Mouse (Mus musculus): ENCODE results near the gene Cxcl2. TPM values are rescaled to one million over a fixed set of nuclear protein-coding genes. Genes with fewer than 3 reads are reported as not detected.

The Cxcl2 gene
- not detected for total RNA-seq (2021)

DNA sequence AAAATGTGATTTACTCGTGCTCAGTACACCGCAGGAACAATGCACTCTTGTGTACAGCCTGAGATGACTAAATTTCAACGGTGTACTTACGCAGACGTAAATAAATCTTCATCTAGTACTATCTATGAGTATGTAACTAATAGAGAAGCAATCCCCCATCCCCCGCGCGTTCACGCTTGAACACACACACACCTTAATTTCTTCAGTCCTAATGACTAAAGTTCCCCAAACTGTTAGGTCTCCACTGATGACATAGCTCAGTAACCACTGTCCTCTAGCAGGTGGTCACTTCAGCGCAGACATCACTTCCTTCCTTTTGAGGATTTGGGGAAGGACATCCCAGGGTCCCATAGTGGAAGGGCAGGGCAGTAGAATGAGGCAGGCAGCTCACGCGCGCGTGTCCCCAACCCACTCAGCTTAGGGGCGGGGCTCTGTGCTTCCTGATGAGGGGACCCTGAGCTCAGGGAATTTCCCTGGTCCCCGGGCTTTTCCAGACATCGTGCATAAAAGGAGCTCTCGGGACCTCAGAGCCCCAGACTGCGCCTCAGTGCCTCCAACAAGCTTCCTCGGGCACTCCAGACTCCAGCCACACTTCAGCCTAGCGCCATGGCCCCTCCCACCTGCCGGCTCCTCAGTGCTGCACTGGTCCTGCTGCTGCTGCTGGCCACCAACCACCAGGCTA, at the start of gene Cxcl2:
Gene Cxcl2, plus strand, starts transcription at position 533 of the 682 bp plus-strand sequence.
- no peak for DNase-seq (ENCODE audit: extremely low spot score in 1 of 2, low spot score in 1 of 2)

DNA sequence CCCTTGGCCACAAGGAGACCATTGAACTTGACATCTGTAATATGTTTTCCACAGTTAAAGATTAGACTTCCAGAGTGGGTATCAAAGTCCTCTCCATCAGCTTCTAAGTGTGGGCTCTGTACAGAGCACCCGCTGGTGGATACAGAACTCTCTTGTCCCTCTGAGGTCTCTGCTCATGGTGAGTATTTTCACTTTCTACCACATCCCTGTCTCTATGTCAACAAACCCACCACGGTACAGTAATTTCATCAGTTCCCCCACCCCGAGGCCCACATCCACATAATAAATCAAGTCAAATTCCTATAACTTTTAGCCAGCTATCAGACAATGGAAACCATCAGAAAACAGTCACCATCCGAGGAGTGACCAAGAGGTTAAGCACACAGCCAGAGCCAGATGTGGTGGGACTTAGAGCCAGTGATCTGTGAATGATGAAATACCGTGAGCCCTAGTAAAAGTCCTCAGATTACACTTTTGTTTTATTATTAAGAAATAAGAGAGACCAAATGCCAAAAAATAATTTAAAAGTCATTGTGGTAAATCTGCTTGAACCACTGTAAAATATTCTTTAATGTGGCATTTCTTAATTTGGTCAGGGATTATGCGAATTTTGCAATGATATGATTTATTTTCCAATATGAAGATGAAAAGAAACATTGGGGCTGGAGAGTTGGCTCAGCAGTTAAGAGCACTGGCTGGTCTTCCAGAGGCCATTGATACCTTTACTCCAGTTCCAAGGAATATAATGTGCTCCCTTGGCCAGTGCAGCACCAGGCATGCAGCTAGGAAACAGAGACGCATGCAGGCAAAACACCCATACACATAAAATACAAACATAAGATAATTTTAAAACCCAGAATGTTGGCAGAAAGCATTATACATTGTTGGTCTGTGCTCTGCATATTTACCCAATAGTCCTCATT, 48.1 kb upstream of the Cxcl2 start:
- DNase-seq (ENCODE audit: extremely low spot score in 1 of 2, low spot score in 1 of 2) = no peak

DNA sequence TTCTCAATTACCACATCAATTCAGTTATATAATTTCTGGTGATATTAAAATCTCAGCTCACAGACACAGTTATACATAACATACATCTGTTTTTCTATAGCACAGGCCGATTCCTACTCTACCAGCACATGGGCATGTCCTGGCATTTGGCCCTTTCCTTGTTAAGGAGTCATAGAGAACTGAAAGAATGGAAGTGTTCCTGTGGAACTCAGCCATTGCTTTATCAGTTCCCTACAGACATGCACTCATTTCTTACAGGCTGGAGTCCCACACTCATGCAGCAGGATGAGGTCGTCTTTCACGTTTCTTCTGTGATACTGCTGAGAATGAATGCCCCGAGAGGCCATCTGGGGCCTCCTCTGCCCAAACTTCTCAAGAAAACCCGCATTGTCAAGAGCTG, 46.2 kb upstream of the Cxcl2 start:
- DNase-seq (ENCODE audit: extremely low spot score in 1 of 2, low spot score in 1 of 2) = no peak

DNA sequence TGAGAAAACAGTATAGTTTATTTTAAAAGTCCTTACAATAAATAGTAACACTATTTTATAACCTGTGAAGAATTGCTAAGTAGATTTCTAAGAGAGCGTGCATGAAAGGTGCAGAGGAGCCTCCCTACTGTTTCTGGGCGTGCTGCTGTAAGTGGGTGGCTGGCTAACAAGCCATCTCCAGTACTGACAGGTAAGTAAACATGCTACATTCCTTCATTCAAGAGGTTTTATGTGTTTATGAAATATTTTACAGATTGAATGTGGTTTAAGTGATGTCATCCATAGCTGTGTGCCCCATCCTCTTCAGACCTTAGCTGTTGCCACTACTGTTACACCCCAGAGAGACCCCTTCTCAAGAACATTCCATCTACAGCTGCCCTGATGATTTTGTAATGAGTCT, 45.2 kb upstream of the Cxcl2 start:
- DNase-seq (ENCODE audit: extremely low spot score in 1 of 2, low spot score in 1 of 2) = no peak

DNA sequence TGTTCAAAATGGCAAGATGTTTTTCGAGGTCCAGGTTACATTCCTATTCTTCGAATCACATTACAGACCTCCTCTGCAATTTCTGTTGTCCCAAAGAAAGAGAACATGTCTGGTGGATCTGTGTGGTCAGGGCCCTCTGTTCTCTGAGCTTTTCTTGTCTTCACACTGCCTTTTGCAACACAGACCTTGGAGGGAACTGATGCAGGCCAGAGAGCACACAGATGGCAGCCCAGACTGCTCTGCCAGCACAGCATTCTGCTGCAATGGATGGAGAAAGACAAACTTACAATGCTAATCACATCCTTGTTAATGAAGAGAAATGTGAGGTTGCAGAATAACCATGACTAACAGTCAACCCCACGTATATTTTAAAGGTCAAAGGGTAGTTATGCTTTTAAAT, 44.6 kb upstream of the Cxcl2 start:
- DNase-seq (ENCODE audit: extremely low spot score in 1 of 2, low spot score in 1 of 2) = no peak

DNA sequence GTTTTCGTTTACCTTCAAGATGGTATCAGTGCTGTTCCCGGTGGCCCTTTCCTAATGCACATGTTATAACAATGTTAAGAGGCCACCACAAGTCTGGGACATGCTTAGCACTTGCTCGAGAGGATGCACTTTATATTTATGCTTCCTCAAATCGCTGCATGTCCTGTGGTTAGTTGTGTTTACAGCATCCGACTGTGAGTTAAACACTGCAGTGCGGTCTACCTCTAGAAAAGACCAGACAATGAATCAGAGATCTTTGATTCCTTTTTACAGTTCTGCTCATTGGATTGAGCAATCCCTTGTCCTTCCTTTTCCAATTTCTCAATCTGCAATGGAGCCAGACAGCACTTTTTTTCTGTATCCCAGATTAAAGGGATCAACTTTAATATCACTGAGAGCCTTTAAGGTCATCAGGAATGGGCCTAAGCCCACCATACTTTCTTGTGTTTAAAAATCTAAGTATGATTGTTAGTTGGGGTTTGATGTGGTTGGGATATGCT, 41.7 kb upstream of the Cxcl2 start:
- DNase-seq (ENCODE audit: extremely low spot score in 1 of 2, low spot score in 1 of 2) = no peak

DNA sequence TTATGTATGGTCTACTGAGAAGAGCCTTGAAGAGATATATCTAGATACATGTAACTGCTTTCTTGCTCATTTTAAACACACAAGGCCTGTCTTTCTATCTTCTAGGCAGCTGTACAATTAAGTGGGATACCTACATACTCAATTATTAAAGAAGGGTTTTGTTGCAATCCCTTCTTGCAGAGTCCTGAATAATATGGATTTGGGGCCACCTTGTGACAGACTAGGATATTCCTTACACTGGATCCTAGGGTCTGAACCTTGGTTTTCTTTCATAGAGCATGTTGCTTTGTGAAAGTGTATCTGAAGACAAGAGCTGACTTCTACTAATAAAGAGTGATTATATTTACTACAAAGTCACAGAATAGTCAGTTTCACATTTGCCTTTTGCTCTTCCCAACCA, 36.9 kb upstream of the Cxcl2 start:
- DNase-seq (ENCODE audit: extremely low spot score in 1 of 2, low spot score in 1 of 2) = no peak

DNA sequence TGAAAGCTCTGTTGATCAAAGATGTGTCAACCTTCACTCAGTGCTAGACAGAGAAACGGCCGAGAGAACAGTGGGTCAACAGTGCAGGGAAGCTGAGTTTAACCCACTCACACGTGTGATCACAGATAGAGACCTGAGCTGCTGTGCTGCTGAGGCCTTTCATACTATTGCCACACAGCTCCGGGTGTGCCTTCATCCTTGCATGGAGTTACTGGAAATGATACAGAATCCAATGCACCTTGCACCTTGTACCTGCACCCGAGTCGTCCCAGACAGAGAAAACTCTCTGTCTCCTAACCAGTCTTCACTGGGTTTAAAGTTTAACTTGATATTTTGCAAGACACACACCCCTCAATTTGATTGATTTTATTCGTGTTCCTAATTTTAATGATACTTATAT, 31.3 kb upstream of the Cxcl2 start:
- DNase-seq (ENCODE audit: extremely low spot score in 1 of 2, low spot score in 1 of 2) = no peak

DNA sequence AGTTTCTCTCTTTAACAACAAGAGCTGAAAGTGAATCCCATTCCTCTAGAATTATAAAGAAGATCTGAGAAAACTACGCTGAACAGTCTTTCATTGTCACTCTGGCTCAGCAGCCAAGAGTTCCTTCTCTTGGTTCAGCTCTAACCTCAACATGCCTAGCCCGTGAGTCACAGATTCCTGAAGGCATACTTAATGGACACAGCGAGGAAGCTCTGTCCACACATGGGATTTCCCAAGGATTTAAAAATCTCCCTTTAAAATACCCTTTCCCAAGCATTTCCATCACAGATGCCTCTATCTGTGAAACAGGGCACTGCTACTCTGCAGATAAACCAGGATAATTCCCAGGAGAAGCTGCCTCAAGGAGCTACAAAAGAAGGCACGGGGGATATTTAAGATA, 27.6 kb upstream of the Cxcl2 start:
- no peak for DNase-seq (ENCODE audit: extremely low spot score in 1 of 2, low spot score in 1 of 2)

DNA sequence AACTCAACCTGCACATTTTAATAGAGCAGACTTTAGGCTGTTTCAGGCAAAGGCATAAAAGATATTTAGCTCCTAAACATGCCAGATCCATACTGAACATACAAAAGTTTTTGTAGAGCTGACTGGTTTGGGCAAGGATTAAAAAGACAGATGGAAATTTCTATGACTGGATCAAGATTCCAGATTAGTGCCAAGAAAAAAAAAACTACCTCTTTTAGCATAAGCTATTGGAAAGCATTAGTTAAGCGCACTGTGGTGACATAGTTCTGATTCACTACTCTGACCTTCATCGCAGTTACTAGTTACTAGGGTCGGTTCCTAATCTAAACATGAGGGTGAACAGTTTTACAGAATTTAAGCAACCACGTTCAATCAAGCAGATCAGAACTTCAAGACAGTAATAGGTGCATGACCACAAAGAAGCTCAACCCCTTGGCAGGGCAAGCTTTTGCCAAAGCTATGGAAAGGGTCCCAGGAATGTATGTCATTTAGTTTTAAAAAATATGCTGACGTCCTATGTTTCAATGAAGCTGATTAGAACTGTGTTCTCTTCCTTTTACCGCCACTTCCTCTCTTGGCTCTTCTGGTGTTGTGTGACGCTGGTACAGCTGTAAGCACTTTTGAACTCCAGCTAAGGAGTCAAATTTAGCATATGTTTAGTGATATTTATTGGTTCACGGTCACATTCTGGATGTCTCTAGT, 27.0 kb upstream of the Cxcl2 start:
- no peak for DNase-seq (ENCODE audit: extremely low spot score in 1 of 2, low spot score in 1 of 2)

DNA sequence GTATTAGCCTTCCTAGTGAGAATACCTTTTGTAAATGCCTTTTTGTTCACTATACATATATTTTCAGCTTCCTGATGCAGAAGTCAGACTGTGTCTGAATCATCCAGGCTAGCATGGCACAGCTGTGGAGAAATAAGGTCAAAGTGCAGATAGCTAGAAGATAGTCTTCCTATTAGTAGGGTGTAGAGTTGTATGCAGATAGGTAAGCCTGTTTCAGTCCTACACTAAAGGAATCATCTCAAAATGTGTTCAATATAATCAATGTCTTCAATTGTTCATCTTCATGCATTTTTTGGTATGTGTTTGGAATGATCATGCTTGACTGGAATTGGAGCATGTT, 26.5 kb upstream of the Cxcl2 start:
- no peak for DNase-seq (ENCODE audit: extremely low spot score in 1 of 2, low spot score in 1 of 2)

DNA sequence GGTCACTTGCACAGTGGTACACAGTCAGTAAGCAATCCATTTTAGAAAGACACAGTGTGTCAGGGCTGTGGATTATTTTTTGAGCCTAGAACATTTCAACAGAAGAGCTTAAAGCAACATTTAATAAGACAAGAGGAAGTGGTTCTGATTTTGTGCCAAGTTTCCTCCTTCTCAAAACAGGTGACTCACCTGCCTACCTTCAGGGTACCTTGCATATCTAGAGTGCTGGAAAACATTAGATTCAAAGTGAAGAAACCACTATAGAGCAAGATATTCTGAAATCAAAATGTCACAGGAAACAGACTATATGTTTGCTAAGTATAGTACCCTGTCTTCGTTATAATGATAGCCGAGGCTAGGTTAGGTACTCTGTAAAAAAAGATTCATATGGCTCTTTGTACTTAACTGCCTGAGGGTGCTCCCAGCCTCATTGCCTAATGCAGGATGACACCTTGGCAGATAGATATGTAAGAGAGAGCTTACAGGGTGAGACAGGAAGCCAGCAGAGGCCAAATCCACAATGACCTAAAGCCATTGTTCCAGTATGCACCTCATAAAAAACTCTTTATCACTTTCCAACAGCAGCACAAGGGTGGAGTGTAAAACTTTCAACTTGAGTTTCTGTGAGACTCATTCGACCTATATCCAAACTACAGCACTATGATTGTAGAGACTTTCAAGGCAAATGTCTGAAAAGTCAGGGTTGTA, 24.2 kb upstream of the Cxcl2 start:
- no peak for DNase-seq (ENCODE audit: extremely low spot score in 1 of 2, low spot score in 1 of 2)

DNA sequence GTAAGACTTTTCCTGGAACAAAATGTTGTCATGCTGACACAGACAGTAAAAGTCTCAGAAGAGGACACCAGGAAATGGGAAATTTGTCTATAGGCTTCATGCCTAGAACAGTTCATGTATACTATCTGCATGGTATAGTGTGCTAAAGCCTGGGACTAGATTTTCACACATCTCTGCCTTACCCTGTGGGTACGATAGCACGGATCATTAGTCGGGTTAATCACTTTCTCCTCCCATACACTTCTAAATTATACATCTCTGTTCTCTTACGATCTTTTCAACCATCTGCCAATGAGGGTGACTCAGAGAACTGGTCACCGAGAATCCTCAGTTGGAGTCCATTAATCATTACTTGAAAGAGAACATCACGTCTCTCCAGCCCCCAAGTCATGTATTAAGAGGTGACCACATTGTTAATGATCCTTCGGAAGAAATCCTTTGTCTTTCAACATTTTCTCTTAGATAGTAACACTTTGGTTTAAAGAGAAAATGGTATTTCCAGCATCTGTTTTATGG, 23.3 kb upstream of the Cxcl2 start:
- no peak for DNase-seq (ENCODE audit: extremely low spot score in 1 of 2, low spot score in 1 of 2)

DNA sequence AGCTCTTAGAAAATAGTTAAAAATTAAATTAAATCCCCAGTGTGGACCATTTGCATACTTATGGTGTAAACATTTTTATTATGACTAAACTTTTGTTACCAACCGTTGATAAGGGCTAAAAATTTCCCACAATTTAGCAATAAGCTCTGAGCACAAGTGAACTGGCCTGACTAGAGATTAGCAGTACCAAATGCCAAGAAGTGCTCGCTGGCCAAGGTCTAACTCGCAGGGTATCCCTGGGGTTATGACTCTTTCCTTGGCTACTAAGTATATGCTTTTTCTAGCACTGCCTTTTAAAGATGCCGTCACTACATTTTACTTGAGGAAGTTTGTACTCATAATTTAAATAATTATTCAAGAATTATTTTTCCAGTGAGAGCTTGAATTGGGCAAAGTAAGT, 22.6 kb upstream of the Cxcl2 start:
- no peak for DNase-seq (ENCODE audit: extremely low spot score in 1 of 2, low spot score in 1 of 2)

DNA sequence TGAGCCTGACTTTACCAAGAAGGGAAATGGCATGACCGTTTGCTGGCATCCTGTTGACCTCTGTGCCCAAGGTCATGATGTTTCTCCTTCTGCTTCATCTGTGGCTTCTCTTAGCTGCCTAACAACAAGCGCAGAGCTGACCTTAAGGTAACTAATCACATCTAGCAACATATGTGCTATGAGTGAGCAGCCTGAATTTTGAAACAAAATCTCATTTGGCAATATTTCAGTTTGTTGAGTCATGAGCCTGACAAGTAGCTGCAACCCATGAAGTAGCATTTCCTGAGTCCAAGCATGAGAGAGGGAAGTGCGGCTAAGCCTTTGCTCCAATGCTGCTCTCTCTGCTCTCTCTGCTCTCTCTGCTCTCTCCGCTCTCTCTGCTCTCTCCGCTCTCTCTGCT, 22.0 kb upstream of the Cxcl2 start:
- DNase-seq (ENCODE audit: extremely low spot score in 1 of 2, low spot score in 1 of 2) = no peak

DNA sequence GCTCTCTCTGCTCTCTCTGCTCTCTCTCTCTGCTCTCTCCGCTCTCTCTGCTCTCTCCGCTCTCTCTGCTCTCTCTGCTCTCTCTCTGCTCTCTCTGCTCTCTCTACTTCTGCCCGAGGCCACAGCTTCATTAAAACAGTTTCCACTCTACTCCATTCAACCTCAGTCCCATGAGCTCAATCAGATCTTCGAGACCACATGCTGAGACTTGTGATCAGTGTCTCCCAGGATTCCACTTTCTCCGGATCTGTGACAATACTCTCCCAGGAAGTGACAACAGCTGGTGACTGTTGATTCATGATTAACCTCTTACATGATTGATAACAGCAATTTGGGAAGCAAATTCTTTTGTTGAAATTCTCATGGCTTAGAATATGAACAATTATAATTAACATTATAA, 21.5 kb upstream of the Cxcl2 start:
- no peak for DNase-seq (ENCODE audit: extremely low spot score in 1 of 2, low spot score in 1 of 2)

DNA sequence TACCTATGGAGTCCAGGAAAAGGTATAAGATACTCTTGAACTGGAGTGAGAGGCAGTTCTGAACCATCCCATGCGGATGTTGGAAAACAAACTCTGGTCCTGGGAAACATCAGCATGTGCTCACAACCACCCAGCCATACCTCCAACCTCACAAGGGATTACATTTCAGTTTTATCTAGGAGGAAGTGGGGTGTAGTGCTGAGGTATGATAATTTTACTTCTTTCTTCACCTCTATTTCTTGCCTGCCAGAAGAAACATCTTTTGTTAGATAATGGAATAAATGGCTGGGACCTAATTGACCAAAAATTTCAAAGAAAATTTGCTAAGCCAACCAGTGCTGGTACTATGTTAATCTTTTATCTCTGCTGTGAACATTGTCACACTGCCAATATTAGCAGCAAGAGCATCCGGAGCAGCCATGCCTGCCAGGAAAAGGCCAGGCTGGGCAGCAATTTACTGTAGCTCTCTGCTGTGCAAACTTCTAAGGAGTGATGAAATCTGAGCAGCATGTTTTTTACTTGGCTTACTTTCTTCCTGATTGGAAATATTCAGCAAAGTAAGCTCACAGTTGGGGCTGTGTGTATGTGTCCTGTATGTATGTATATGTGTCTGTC, 18.9 kb upstream of the Cxcl2 start:
- DNase-seq (ENCODE audit: extremely low spot score in 1 of 2, low spot score in 1 of 2) = no peak

DNA sequence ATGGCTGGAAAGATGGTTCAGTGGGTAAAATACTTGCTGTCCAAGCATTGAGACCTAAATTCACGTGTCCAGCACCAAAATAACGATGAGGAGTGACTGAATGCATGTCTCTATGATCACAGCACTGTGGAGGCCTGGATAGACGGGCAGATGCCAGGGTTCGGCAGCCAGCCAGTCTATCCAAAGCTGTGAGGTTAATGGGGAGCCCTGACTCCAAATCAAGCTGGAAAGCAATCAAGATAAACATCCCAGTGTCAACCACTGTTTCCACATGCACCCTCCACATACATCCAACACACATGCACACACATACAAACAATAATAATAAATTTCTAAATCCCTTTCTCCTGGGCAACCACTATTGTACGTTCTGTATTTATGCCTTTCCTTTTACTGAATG, 15.0 kb upstream of the Cxcl2 start:
- no peak for DNase-seq (ENCODE audit: extremely low spot score in 1 of 2, low spot score in 1 of 2)

DNA sequence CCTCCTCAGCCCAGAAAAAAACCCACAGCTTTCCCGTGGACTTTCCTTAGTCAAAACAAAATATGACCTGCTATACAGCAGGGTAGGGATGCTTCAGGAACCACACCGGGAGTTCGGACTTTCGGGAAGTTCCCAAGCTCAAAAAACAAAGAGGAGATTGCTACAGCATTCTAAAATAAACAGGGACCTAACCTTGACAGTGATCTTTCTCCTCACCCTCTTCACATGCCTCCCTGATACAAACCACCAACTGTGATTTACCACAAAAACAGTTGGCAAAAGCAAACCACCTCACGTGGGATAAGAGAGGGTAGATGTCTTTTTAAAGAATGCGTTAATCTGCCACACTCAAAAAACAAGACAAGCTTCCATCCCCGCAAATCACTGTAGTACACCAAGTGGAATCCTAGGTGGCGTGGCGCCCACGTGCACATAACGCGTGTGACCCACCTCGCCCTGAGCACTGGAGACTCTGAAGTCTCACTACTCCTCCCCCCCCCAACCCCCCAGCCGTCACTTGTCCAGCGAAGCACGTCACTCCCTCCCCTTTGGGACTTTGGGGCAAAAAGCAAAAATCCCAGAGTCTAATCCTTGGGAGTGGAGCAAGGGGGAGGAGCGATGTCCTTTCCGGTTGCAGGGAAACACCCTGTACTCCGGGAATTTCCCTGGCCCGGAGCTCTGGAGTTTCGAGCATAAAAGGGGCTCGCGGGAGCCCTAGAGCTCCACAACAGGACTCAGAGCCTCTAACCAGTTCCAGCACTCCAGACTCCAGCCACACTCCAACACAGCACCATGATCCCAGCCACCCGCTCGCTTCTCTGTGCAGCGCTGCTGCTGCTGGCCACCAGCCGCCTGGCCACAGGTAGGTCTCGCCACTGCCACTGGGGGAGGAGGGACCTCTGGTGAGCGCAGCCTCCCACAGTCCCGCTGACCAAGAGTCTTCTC, 12.9 kb upstream of the Cxcl2 start, which contains the start of gene Cxcl1:
Gene Cxcl1, plus strand, starts transcription at position 723 of the 945 bp plus-strand sequence.
- peak in 1 of 2 experiments; percentile 15 for DNase-seq (ENCODE audit: extremely low spot score in 1 of 2, low spot score in 1 of 2)

Data from layer of hippocampus, postnatal 25 days (tissue).